Mouse (Mus musculus) hindbrain, embryonic 15.5 days (tissue): ENCODE measurements around the gene Plac1. TPM values are rescaled to one million over a fixed set of nuclear protein-coding genes. Genes with fewer than 3 reads are reported as not detected.

Source experiments
- ATAC-seq: fragments of 200-750 bp; cut with Nextera tagmentation; 2 replicates; pipeline ENCODE4 v1.8.0; 2017; ENCODE audit warnings: low read depth, moderate number of reproducible peaks, moderate TSS enrichment; ENCODE audit not compliant: low FRiP score
- H3K27ac ChIP-seq: fragments of 300-500 bp; sonication (generic); replicated peaks from 2 replicates; pipeline ENCODE4 v1.5.1; 2015; ENCODE audit warnings: mild to moderate bottlenecking, inconsistent platforms
- H3K27me3 ChIP-seq: fragments of 300-500 bp; sonication (generic); 2 replicates; pipeline ENCODE4 v1.6.1; 2015; ENCODE audit warnings: control low read depth, inconsistent platforms
- H3K36me3 ChIP-seq: fragments of 300-500 bp; sonication (generic); 2 replicates; pipeline ENCODE4 v1.6.1; 2015; ENCODE audit warnings: control low read depth, inconsistent platforms
- H3K4me1 ChIP-seq: fragments of 300-500 bp; sonication (generic); replicated peaks from 2 replicates; pipeline ENCODE4 v1.6.1; 2015; ENCODE audit warnings: control low read depth, inconsistent platforms
- H3K4me2 ChIP-seq: fragments of 300-500 bp; sonication (generic); 2 replicates; pipeline ENCODE4 v1.6.1; 2015; ENCODE audit warnings: moderate library complexity, mild to moderate bottlenecking, inconsistent platforms
- H3K4me3 ChIP-seq: fragments of 300-500 bp; sonication (generic); 2 replicates; pipeline ENCODE4 v1.5.1; 2015; ENCODE audit warnings: mild to moderate bottlenecking, inconsistent platforms
- H3K9ac ChIP-seq: fragments of 300-500 bp; sonication (generic); 2 replicates; pipeline ENCODE4 v1.6.1; 2015; ENCODE audit warnings: inconsistent platforms
- H3K9me3 ChIP-seq: fragments of 300-500 bp; sonication (generic); 2 replicates; pipeline ENCODE4 v1.6.1; 2016; ENCODE audit warnings: control low read depth, inconsistent platforms
- WGBS: fragments of 180-500 bp; shearing (Covaris S2); methylation state at CpG from one replicate; pipeline ENCODE4 v1.1.7; 2015; 5-methylcytosine and 5-hydroxymethylcytosine counted together
- polyA plus RNA-seq: library from polyadenylated mRNA; unstranded; fragments of >200 nt; fragmentation: Nextera tagmentation; extraction: Ambion mirVana; gene quantifications from 2 replicates; pipeline ENCODE4 v1.2.1, GENCODE M21; 2015

Gene Plac1
- polyA plus RNA-seq, 1 experiment from 2014 or later = 0.53 TPM

DNA sequence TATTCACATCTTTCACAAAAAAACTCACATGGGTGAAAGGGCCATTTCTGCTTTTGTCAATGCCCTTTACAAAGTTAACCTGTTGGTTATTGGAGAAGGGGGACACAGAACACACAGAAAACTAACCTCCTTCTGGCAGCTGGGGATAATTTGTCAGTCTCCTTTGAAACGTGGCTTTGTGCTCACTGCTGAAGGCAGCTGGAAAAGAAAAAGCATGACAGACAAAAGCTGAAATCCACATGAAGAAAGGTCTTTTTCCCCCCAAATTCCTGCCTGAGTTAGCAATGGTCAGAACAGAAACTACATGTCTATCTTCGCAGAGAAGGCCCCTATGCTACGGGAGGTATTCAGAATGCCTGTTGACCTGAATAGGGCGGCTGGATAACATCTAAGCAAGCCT, 141.6 kb downstream of the Plac1 start:
- H3K27me3 ChIP-seq = no peaks in the 10 kb centered on the region
- no peak for ATAC-seq
- no peak overlapping the region for H3K4me3 ChIP-seq
- H3K4me1 ChIP-seq = no peaks in the 10 kb centered on the region
- no peaks in the 10 kb centered on the region for H3K36me3 ChIP-seq
- 53% methylated on average over 4 of the region's 4 CpGs for WGBS
- H3K9ac ChIP-seq = no peak overlapping the region
- H3K9me3 ChIP-seq = no peaks in the 10 kb centered on the region
- no peak overlapping the region for H3K27ac ChIP-seq
- H3K4me2 ChIP-seq = no peak overlapping the region

DNA sequence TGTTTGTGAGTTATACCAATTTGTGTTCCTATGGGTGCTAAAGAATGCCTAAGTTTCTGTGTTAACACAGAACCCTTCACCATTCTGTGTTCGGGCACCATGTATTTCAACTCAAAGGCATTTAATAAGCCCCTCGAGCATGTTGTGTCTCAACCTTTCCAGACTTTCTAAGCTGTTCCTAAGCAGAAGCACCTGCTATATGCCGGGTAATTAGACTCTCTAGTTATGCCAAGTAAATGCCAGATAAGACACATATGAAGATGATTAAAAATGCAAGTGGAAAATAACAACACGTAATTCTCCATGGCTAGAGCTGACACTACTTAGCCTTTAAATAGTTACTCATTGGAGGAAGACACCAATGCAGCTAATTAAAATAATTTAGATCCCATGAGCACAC, 142.1 kb downstream of the Plac1 start:
- Histone ChIP-seq H3K27ac (no peak overlapping the region), H3K27me3 (no peaks in the 10 kb centered on the region), H3K36me3 (no peaks in the 10 kb centered on the region), H3K4me1 (no peaks in the 10 kb centered on the region), H3K4me3 (no peak overlapping the region), H3K4me2 (no peak overlapping the region), H3K9me3 (no peaks in the 10 kb centered on the region), H3K9ac (no peak overlapping the region)
- ATAC-seq = no peak
- WGBS = 62% methylated on average over 4 of the region's 4 CpGs

DNA sequence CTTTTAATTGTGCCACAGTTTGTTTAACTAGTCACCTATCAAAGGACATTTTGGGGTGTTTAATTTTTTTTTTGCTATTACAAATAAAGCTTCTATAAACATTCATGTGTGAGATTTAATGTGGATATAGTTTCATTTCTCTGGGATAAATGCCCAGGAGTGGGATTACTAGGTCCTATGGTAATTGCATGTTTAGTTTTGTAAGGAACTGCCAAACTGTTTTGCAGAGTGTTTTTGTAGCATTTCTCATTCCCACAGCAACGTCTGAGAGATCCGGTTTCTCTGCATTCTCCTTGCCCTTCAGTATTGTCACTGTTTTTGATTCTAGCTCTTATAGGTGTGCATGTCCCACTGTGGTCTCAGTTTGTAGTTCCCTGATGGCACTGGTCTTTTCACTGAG, 146.5 kb downstream of the Plac1 start:
- Histone ChIP-seq H3K4me3 (no peak overlapping the region), H3K27ac (no peak overlapping the region), H3K36me3 (no peaks in the 10 kb centered on the region), H3K9ac (no peak overlapping the region), H3K4me2 (no peak overlapping the region), H3K4me1 (no peaks in the 10 kb centered on the region), H3K27me3 (no peaks in the 10 kb centered on the region), H3K9me3 (no peaks in the 10 kb centered on the region)
- ATAC-seq = no peak
- 79% methylated on average over 2 of the region's 2 CpGs for whole genome bisulfite sequencing

DNA sequence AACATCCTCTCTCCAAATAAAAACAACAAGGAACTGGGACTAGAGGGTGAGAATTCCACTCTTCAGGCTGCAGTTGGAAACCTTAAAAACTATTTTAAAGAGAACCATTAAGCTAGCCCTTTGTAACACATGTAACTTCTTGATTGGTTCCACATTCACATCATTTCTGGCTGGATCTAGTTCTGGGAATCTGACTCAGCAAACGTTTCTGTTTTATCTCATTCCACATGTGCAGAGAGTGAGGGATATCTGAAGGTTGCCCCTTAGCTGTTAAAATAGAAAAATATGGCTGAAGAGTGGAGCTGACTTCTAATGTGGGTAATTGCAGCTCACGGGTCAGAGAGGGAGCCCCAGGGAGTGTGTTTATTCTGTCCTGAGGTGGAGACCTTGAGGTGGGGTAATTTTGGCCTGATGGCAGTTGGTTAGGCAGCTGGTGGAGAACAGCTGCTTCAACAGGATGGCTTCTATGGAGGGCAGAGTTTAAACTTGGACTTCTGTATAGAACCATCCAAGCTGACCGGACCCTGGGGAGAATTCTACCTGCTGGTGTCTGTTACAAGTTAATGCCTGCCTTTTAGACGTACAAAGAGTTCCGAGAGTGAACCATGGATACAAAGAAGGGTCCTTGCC, 151.1 kb downstream of the Plac1 start:
- WGBS = 76% methylated on average over 5 of the region's 5 CpGs
- Histone ChIP-seq H3K9me3 (no peaks in the 10 kb centered on the region), H3K9ac (no peak overlapping the region), H3K4me1 (no peaks in the 10 kb centered on the region), H3K27me3 (no peaks in the 10 kb centered on the region), H3K4me2 (no peak overlapping the region), H3K27ac (no peak overlapping the region), H3K36me3 (no peaks in the 10 kb centered on the region), H3K4me3 (no peak overlapping the region)
- no peak for ATAC-seq

DNA sequence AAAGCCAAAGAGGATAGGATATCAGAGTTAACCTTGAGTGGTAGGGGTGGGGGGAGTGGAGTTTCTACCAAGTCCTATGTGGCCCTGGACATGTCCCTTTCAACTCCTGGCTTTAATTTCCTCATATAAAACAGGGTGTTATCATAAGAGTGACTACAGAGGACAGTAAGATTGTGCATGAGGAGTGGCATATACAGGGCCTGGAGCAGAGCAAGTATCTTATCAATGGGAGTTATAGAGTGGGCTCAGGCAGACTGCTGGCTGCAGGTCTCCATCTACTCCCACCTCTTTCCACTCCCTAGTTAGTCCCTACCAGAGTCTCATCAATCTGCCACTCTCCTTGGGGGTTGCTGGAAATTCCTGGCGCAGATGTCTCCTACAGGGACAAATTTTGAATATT, 152.7 kb downstream of the Plac1 start:
- ATAC-seq = no peak
- H3K4me2 ChIP-seq = no peak overlapping the region
- no peaks in the 10 kb centered on the region for H3K9me3 ChIP-seq
- no peak overlapping the region for H3K4me3 ChIP-seq
- no peaks in the 10 kb centered on the region for H3K4me1 ChIP-seq
- no peaks in the 10 kb centered on the region for H3K27me3 ChIP-seq
- H3K36me3 ChIP-seq = no peaks in the 10 kb centered on the region
- H3K9ac ChIP-seq = no peak overlapping the region
- no peak overlapping the region for H3K27ac ChIP-seq
- 60% methylated on average over 1 of the region's 1 CpGs for WGBS

DNA sequence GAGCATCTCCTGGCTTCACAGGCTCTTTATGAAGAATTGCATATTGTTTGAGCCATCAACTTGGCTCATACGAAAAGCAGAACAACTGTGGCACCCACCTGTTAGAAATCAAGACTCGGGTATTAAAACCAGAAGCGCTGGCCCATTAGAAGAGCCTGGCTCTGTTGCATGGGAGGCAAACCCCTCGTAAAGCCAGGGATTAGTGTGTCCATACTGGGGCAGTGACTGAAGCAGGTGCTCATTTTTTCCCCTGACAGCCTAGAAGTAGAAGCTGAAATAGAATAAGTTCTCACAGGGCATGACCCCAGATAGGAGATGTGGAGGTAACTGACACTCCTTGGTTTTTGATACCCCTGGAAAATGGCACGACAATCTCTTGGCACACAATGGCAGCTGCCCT, 154.4 kb downstream of the Plac1 start:
- Histone ChIP-seq H3K27ac (no peak overlapping the region), H3K4me2 (no peak overlapping the region), H3K4me1 (no peaks in the 10 kb centered on the region), H3K4me3 (no peak overlapping the region), H3K9ac (no peak overlapping the region), H3K27me3 (no peaks in the 10 kb centered on the region), H3K36me3 (no peaks in the 10 kb centered on the region), H3K9me3 (no peaks in the 10 kb centered on the region)
- no peak for ATAC-seq
- 81% methylated on average over 5 of the region's 5 CpGs for WGBS

DNA sequence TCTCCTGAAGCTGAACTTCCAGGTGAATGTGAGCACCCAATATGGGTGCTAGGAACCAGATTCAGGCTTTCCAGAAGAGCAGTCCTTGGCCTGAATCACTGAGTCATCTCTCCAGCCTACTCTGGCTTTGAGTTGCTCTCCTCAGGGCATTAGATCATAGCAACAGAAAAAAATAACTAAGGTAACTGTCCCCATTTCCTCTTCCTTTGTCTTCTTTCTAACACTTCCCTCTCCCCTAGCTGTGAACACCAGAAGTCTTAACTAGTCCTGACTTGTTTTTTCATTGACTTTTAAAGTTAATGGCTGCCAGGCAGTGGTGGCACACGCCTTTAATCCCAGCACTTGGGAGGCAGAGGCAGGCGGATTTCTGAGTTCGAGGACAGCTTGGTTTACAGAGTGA, 175.5 kb downstream of the Plac1 start:
- Histone ChIP-seq H3K9me3 (no peaks in the 10 kb centered on the region), H3K27ac (no peak overlapping the region), H3K4me1 (no peaks in the 10 kb centered on the region), H3K4me3 (no peak overlapping the region), H3K9ac (no peak overlapping the region), H3K36me3 (no peaks in the 10 kb centered on the region), H3K4me2 (no peak overlapping the region), H3K27me3 (peaks cover 3% of the 10 kb centered on the region; the same call in 1 of the 2 replicates)
- ATAC-seq = no peak
- 85% methylated on average over 3 of the region's 3 CpGs for WGBS

DNA sequence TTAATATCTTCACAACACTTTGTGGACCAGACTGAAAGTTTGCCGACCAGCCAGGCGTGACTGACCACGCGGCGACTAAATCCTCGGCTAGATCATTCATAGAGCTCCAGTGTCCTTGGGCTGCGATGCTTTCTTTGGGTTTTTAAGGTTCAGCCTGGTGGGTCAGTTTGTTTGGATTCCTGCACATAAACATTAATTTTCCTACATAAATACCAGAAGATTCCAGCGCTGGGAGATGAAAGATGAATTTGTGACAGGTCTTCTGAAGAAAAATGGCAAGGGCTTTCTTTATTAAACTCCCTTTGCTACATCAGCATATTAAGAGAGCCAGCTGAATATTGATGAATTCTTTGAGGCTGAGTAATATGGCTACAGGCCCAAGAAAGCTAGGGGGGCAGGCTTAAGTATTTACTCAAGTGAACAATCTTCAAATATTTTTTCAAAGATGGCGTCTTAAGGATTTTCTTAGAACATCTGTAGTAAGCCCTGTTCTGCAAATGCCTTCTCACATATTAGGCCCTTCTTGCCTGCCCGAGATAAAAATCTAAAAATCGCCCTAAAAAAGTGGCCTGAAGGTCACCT, 180.4 kb downstream of the Plac1 start:
- H3K36me3 ChIP-seq = no peaks in the 10 kb centered on the region
- ATAC-seq = no peak
- H3K9me3 ChIP-seq = no peaks in the 10 kb centered on the region
- H3K4me2 ChIP-seq = no peak overlapping the region; the same call in 1 of the 2 replicates
- H3K4me1 ChIP-seq = no peaks in the 10 kb centered on the region; the same call in 1 of the 2 replicates
- no peak overlapping the region for H3K4me3 ChIP-seq
- 37% methylated on average over 11 of the region's 11 CpGs for WGBS
- no peak overlapping the region for H3K9ac ChIP-seq
- no peak overlapping the region for H3K27ac ChIP-seq
- H3K27me3 ChIP-seq = peaks cover 13% of the 10 kb centered on the region; the same call in 1 of the 2 replicates

DNA sequence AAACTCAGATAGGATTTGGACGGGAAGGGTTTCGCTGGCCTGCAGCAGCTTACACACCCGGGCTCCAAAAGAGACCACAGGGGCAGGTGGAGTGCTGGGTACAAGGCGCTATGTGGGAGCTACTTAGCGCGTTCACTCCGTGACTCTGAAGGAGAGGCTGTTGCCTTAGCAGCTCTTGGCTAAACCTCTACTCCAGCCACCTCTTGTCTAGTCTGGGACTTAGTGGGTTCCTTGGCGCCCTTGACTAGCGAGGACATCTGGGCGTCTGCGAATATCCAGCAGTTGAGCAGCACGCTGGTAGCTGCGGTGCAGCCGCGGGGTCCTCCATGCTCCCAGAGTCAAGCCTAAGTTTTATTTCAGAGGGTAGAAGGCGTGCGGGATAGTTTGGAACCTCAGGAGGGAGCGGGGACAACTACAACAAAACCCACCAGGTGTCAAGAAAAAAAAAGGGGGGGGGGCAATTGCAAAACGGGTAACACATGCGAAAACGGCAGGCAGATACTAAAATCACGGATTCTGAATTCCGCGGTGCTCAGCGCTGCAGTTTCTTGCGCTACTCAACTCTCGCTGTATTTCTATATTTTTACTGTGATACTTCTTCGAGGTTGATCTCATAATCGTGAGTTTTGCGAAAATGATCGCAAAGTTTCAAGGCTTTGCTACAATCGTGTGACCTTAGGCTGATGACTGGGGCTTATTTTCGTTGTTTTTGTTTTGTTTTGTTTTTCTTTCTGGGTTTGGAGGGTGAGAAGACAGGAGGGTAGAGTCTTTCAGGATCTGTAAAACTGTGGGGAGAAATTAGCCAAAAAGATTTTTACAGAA, 181.2 kb downstream of the Plac1 start:
- Histone ChIP-seq H3K27ac (no peak overlapping the region), H3K36me3 (no peaks in the 10 kb centered on the region), H3K9ac (no peak overlapping the region), H3K4me1 (no peaks in the 10 kb centered on the region; the same call in 1 of the 2 replicates), H3K9me3 (no peaks in the 10 kb centered on the region), H3K4me2 (peak overlapping the region; percentile 77), H3K4me3 (peak overlapping the region; percentile 22), H3K27me3 (peaks cover 14% of the 10 kb centered on the region; the same call in 1 of the 2 replicates)
- no peak for ATAC-seq
- 16% methylated on average over 33 of the region's 33 CpGs for WGBS

DNA sequence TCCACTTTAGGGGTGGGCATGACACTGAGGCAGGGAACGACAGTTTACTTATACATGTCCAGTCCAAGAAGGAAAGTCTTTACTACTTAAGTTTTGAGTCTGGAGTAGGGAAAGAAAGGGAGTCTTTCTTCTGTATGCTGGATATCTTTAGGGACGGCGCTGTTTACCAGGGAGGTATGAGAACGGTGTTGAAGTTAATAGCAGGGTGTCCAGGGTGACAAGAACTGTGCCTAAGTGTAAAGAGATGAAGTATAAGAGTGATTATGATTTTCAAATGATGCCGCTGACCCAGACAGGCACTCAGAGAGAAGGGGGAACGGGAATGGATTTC, 182.2 kb downstream of the Plac1 start:
- ATAC-seq = no peak
- Histone ChIP-seq H3K4me2 (peak overlapping the region; percentile 77), H3K27ac (no peak overlapping the region), H3K9me3 (no peaks in the 10 kb centered on the region), H3K4me1 (peaks cover 1% of the 10 kb centered on the region; the same call in 1 of the 2 replicates), H3K4me3 (peak overlapping the region; percentile 49; the same call in 1 of the 2 replicates), H3K36me3 (no peaks in the 10 kb centered on the region), H3K27me3 (peaks cover 14% of the 10 kb centered on the region; the same call in 1 of the 2 replicates), H3K9ac (no peak overlapping the region)
- WGBS = 24% methylated on average over 6 of the region's 6 CpGs

DNA sequence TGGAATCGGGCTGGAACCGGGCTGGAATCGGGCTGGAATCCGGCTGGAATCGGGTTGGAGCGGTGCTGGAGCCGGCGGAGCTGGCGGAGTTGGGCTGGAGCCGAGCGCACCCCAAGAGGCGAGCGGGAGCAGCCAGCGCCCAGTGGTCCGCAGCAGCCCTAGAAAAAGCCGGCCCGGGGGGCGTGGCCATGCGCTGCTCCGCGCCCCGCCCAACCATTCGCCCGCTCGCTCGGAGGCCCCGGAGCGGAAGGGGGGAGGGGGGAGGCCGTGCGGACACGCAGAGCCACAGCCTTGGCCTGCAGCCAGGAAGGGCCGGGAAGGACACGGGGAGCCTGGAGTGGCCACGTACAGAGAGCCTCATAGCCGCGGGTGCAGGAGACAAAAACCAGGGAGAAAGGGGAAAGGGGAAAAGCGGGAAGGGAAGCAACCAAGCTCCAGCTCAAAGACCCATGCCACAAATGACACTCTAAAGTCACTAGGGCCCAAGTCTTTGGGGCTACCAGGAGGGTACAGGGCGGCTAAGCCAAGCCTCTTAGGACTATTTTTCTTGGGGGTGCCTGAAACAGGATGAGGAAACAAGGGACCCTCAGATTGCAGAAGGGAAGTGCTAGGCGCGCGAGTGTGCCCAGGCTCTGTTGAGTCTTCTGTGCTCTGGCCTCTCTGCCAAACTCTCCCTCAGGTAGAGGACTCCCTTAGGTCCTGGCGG, 182.7 kb downstream of the Plac1 start:
- Histone ChIP-seq H3K4me2 (peak overlapping the region; percentile 77), H3K9ac (peak overlapping the region; percentile 49; the same call in 1 of the 2 replicates), H3K27ac (peak overlapping the region; percentile 69), H3K4me3 (peak overlapping the region; percentile 49), H3K9me3 (no peaks in the 10 kb centered on the region), H3K36me3 (no peaks in the 10 kb centered on the region), H3K4me1 (peaks cover 4% of the 10 kb centered on the region; the same call in 1 of the 2 replicates), H3K27me3 (peaks cover 14% of the 10 kb centered on the region; the same call in 1 of the 2 replicates)
- ATAC-seq = peak; percentile 84
- WGBS = 14% methylated on average over 33 of the region's 42 CpGs
